Mouse (Mus musculus) forebrain, embryonic 11.5 days (tissue): ENCODE data around the gene Sfxn2. TPM values are rescaled to one million over a fixed set of nuclear protein-coding genes. Genes with fewer than 3 reads are reported as not detected.

Experiments used
- ATAC-seq: fragments of 200-750 bp; cut with Nextera tagmentation; replicated peaks from 2 replicates; pipeline ENCODE4 v1.8.0; 2017; ENCODE audit warnings: moderate TSS enrichment; ENCODE audit not compliant: low FRiP score
- DNase-seq: peaks from one replicate; pipeline ENCODE4 v3.0.0-alpha.2; 2017; ENCODE audit warnings: low spot score
- H3K27ac ChIP-seq: fragments of 300-500 bp; sonication (generic); 2 replicates; pipeline ENCODE4 v1.5.1; 2014; ENCODE audit warnings: low read depth, low read length
- H3K27me3 ChIP-seq: fragments of 300-500 bp; sonication (generic); 2 replicates; pipeline ENCODE4 v1.6.1; 2014; ENCODE audit warnings: mild to moderate bottlenecking, low read length, mixed read lengths; ENCODE audit not compliant: control insufficient read depth, insufficient read depth
- H3K36me3 ChIP-seq: fragments of 300-500 bp; sonication (generic); 2 replicates; pipeline ENCODE4 v1.6.1; 2014; ENCODE audit warnings: mild to moderate bottlenecking, low read length, moderate library complexity, mixed read lengths; ENCODE audit not compliant: control insufficient read depth, insufficient read depth
- H3K4me1 ChIP-seq: fragments of 300-500 bp; sonication (generic); replicated peaks from 2 replicates; pipeline ENCODE4 v1.6.1; 2014; ENCODE audit warnings: low read length, mixed read lengths; ENCODE audit not compliant: control insufficient read depth, insufficient read depth
- H3K4me2 ChIP-seq: fragments of 300-500 bp; sonication (generic); 2 replicates; pipeline ENCODE4 v1.6.1; 2014; ENCODE audit warnings: low read depth, mild to moderate bottlenecking, low read length, moderate library complexity, mixed read lengths; ENCODE audit not compliant: severe bottlenecking
- H3K4me3 ChIP-seq: fragments of 300-500 bp; sonication (generic); 2 replicates; pipeline ENCODE4 v1.5.1; 2014; ENCODE audit warnings: low read depth, low read length
- H3K9ac ChIP-seq: fragments of 300-500 bp; sonication (generic); 2 replicates; pipeline ENCODE4 v1.6.1; 2014; ENCODE audit warnings: low read length
- H3K9me3 ChIP-seq: fragments of 300-500 bp; sonication (generic); 2 replicates; pipeline ENCODE4 v1.6.1; 2016; ENCODE audit warnings: low read length, mixed read lengths; ENCODE audit not compliant: control insufficient read depth
- WGBS: fragments of 180-500 bp; shearing (Covaris S2); extraction: QIAGEN DNeasy Blood & Tissue Kit; methylation state at CpG from one replicate; pipeline ENCODE4 v1.1.7; 2014; 5-methylcytosine and 5-hydroxymethylcytosine counted together
- polyA plus RNA-seq: library from polyadenylated mRNA; unstranded; fragments of >200 nt; fragmentation: Nextera tagmentation; extraction: Ambion mirVana; gene quantifications from 2 replicates; pipeline ENCODE4 v1.2.1, GENCODE M21; 2014

Gene Sfxn2
- polyA plus RNA-seq, 1 experiment from 2014 or later, result 10.9 TPM

DNA sequence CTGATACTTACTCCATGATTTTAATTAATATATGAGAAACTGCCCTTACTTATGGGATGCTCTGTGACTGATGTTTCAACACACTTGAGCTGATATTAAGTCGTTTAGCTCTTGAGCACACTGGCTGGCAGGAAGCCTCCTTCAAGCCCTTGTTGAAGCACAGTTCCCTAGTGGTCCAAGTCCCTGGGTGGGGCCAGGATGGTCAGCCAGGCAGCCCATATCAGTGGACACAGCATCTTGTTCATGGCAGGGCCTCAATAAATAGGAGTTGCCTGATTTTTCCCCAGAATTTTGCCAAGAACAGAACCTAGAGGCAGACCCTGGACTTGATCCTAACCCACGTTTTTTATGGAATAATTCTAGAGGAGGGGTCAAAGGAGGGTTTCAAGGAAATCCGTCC, 74.1 kb downstream of the Sfxn2 start:
- no peaks in the 10 kb centered on the region for H3K9me3 ChIP-seq
- 85% methylated on average over 3 of the region's 3 CpGs for WGBS
- peaks cover 12% of the 10 kb centered on the region for H3K4me1 ChIP-seq
- H3K27me3 ChIP-seq, result no peaks in the 10 kb centered on the region
- peaks cover 2% of the 10 kb centered on the region; the same call in 1 of the 2 replicates for H3K36me3 ChIP-seq
- DNase-seq (no peak), ATAC-seq (no peak)
- no peak overlapping the region for H3K27ac ChIP-seq
- no peak overlapping the region for H3K9ac ChIP-seq
- no peak overlapping the region for H3K4me3 ChIP-seq
- no peak overlapping the region for H3K4me2 ChIP-seq

Other genes with a start within 250 kb of the Sfxn2 start
- gene Psd, start 246.2 kb upstream of the Sfxn2 start, polyA plus RNA-seq, result 10.7 and 11.3 TPM in 2 replicates
- 22.5 and 25.8 TPM in 2 replicates for gene Fbxl15, start 245.2 kb upstream of the Sfxn2 start, polyA plus RNA-seq
- gene Cuedc2, start 234.7 kb upstream of the Sfxn2 start, polyA plus RNA-seq, result 217 and 242 TPM in 2 replicates
- 7.9 and 8.6 TPM in 2 replicates for gene Mfsd13a, start 232.2 kb upstream of the Sfxn2 start, polyA plus RNA-seq
- 1.3 and 2.7 TPM in 2 replicates for gene 2310034G01Rik, start 223.1 kb upstream of the Sfxn2 start, polyA plus RNA-seq
- 204 and 232 TPM in 2 replicates for gene Actr1a, start 177.6 kb upstream of the Sfxn2 start, polyA plus RNA-seq
- 48.3 and 48.6 TPM in 2 replicates for gene Sufu, start 176.5 kb upstream of the Sfxn2 start, polyA plus RNA-seq
- gene Trim8, start 71.7 kb upstream of the Sfxn2 start, polyA plus RNA-seq, result 30.7 and 39.5 TPM in 2 replicates
- 152 and 154 TPM in 2 replicates for gene Arl3, start 167 bp upstream of the Sfxn2 start, polyA plus RNA-seq
- 41.3 and 41.4 TPM in 2 replicates for gene Wbp1l, start 25.7 kb downstream of the Sfxn2 start, polyA plus RNA-seq
- not detected in 2 replicates for gene Cyp17a1, start 99.8 kb downstream of the Sfxn2 start, polyA plus RNA-seq
- gene Borcs7, start 116.5 kb downstream of the Sfxn2 start, polyA plus RNA-seq, result 11.3 and 12.6 TPM in 2 replicates
- gene As3mt, start 134.1 kb downstream of the Sfxn2 start, polyA plus RNA-seq, result 19.4 and 24.0 TPM in 2 replicates
- 3.2 and 3.8 TPM in 2 replicates for gene Cnnm2, start 188.2 kb downstream of the Sfxn2 start, polyA plus RNA-seq